Mouse (Mus musculus): ENCODE results near the gene Xbp1. TPM values are rescaled to one million over a fixed set of nuclear protein-coding genes. Genes with fewer than 3 reads are reported as not detected.

The Xbp1 gene
- 100 to 1,000 TPM; 112 to 127 TPM for total RNA-seq (2023)

GRCm38 (mm10) chr11:5520412-5521265, at the start of gene Xbp1:
Gene Xbp1, plus strand, starts transcription at chr11:5520659.

GRCm38 (mm10) chr11:5541799-5542481, 21.5 kb downstream of the Xbp1 start, which contains the start of gene Ccdc117:
Gene Ccdc117, minus strand, starts transcription at chr11:5542187.

GRCm38 (mm10) chr11:5569474-5569873, 49.0 kb downstream of the Xbp1 start, which contains the start of gene Ankrd36:
Gene Ankrd36, plus strand, starts transcription at chr11:5569684.

Other genes starting within 250 kb of the Xbp1 start
- 1 to 10 TPM; 6.2 to 7.3 TPM for gene Znrf3, start 75.8 kb upstream of the Xbp1 start, total RNA-seq (2023)
- 10 to 100 TPM; 31.7 to 49.6 TPM for gene Ccdc117, start 21.5 kb downstream of the Xbp1 start, total RNA-seq (2023)
- gene Ankrd36, start 49.0 kb downstream of the Xbp1 start, total RNA-seq (2023) = not detected
- gene Mrps24, start 195.0 kb downstream of the Xbp1 start, total RNA-seq (2023) = 10 to 100 TPM; 63.3 to 63.7 TPM
- gene Urgcp, start 241.7 kb downstream of the Xbp1 start, total RNA-seq (2023) = 10 to 100 TPM; 26.2 to 34.2 TPM

Data from B cell, adult 67 days (primary cell).